Mouse (Mus musculus): ENCODE data around the gene Tmbim7.
"Not testable (repeated sequence)": the region's sequence is repeated elsewhere in the genome, so short reads cannot be mapped to it uniquely, and the experiment has no call there.

DNA sequence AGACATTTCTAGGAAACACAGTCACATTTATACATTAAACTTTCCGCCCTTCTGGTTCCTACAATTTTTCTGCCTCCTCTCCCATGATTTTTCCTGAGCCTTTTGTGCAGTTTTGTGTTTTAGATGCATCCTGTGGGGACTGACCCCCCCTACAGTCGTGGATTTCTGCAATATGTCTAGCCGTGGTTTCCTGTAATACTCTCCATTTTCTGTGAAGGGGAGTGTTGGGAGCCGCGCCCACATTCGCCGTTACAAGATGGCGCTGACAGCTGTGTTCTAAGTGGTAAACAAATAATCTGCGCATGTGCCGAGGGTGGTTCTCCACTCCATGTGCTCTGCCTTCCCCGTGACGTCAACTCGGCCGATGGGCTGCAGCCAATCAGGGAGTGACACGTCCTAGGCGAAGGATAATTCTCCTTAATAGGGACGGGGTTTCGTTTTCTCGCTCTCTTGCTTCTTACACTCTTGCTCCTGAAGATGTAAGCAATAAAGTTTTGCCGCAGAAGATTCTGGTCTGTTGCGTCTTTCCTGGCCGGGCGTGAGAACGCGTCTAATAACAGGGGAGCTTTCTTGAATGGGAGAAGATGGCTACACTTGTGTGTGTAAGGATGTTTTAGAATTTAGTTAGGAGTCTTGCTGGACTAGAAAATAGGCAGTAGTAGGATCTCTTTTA, 2.1 kb downstream of the Tmbim7 start:
- not testable (repeated sequence) for TF ChIP-seq CTCF (IDR thresholded peaks at IDR 0.05; ENCODE audit: low read depth, low read length); POLR2A (IDR thresholded peaks at IDR 0.05; ENCODE audit: borderline replicate concordance, low read depth, low read length)

Data from bone marrow macrophage, adult 2 months (primary cell).